Comparison of ENCODE assay signal across 9 mouse cellular contexts in the genomic region with DNA sequence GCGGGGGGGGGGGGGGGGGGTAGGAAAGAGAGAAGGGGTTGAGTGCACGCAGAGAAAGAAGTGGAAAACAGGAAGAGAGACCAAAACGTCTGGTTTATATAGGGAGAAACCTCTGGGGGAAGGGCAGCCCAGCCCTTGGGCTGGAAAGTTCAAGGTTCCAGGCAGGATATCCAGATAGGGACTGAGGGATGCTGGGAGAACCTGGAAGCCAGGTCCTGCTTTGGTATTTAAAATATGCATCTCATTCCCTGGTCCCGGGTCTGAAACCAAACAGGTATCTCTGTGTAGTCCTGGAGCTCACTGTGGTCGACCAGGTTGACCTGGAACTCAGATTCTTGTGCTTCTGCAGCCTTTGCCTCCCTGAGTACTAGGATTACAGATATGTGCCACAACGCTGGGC. TPM values are rescaled to one million over a fixed set of nuclear protein-coding genes. Genes with fewer than 3 reads are reported as not detected.
DNase-seq lines count a peak whose midpoint lies in the region; ATAC-seq and TF ChIP-seq lines count a peak whose summit lies in the region.
"Had no signal": no experiment of that assay in that cellular context is flagged by ENCODE, and none has a peak within 500 bp of the region (broad histone marks: within the 10 kb centered on the region; RNA-seq: fewer than 3 reads in every experiment).

No protein-coding gene starts in this region.

- no peaks in the 10 kb centered on the region for H3K9me3 ChIP-seq in heart, postnatal 0 days (replicated peaks; ENCODE audit: control insufficient read depth, low read length)
- H3K9me3 ChIP-seq in G1E (replicated peaks) = no peaks in the 10 kb centered on the region
- no peaks in the 10 kb centered on the region for H3K9me3 ChIP-seq in hindbrain, embryonic 12.5 days (replicated peaks)

- no peak overlapping the region for H3K27ac ChIP-seq in heart, postnatal 0 days (ENCODE audit: low read depth)
- no peak overlapping the region for H3K27ac ChIP-seq in hindbrain, embryonic 12.5 days
- no peak overlapping the region for H3K27ac ChIP-seq in macrophage
- H3K27ac ChIP-seq in gastrocnemius, adult 2 months = no peak overlapping the region

- no peak overlapping the region for H3K9ac ChIP-seq in heart, postnatal 0 days (replicated peaks; ENCODE audit: low read depth, low read length)
- H3K9ac ChIP-seq in hindbrain, embryonic 12.5 days = no peak overlapping the region

- no peak for DNase-seq in heart, postnatal 0 days (ENCODE audit: low spot score)
- no peak for DNase-seq in heart, adult 9 months (ENCODE audit: low spot score in 2 of 2)
- no peak for DNase-seq in G1E (ENCODE audit: low spot score)
- no peak for DNase-seq in ovary, postnatal 10 days (ENCODE audit: low spot score)
- no peak for DNase-seq in gastrocnemius, adult 2 months
- DNase-seq in left cerebral cortex, adult 11 months (ENCODE audit: low spot score) = no peak
- DNase-seq: kidney, adult 9 months had no signal

- no peaks in the 10 kb centered on the region for H3K27me3 ChIP-seq in heart, postnatal 0 days (ENCODE audit: control insufficient read depth, insufficient read depth, low read length)
- H3K27me3 ChIP-seq in G1E (ENCODE audit: insufficient read depth, low read length) = no peaks in the 10 kb centered on the region
- no peaks in the 10 kb centered on the region for H3K27me3 ChIP-seq in hindbrain, embryonic 12.5 days

- WGBS in heart, postnatal 0 days = 51% methylated on average over 6 of the region's 6 CpGs
- WGBS in hindbrain, embryonic 12.5 days = 46% methylated on average over 6 of the region's 6 CpGs
- 90% methylated on average over 3 of the region's 6 CpGs for WGBS in macrophage (ENCODE audit: missing documents)

- peaks cover 10% of the 10 kb centered on the region; the same call in 1 of the 2 replicates for H3K36me3 ChIP-seq in heart, postnatal 0 days (replicated peaks; ENCODE audit: control insufficient read depth, insufficient read depth, low read length)
- H3K36me3 ChIP-seq in G1E (replicated peaks) (peaks cover 37% of the 10 kb centered on the region), macrophage (ENCODE audit: inconsistent target) (peaks cover 16% of the 10 kb centered on the region; the same call in 1 of the 2 replicates)
- H3K36me3 ChIP-seq in hindbrain, embryonic 12.5 days = no peaks in the 10 kb centered on the region; the same call in 1 of the 2 replicates

- H3K79me2 ChIP-seq in macrophage (ENCODE audit: inconsistent target) = peaks cover 61% of the 10 kb centered on the region

- intact Hi-C loops in gastrocnemius, adult 2 months (cut with DNase I) = no loop called here

- peaks cover 6% of the 10 kb centered on the region; the same call in 1 of the 2 replicates for H3K4me1 ChIP-seq in heart, postnatal 0 days (ENCODE audit: control insufficient read depth, insufficient read depth)
- peaks cover 10% of the 10 kb centered on the region for H3K4me1 ChIP-seq in G1E (ENCODE audit: insufficient read depth, low read depth, low read length)
- H3K4me1 ChIP-seq in hindbrain, embryonic 12.5 days = peaks cover 11% of the 10 kb centered on the region

- H3K4me2 ChIP-seq in heart, postnatal 0 days (ENCODE audit: low read depth, low read length) = peak overlapping the region; percentile 84; the same call in 1 of the 2 replicates
- H3K4me2 ChIP-seq in hindbrain, embryonic 12.5 days (replicated peaks) = peak overlapping the region; percentile 78

- H3K4me3 ChIP-seq in heart, postnatal 0 days (ENCODE audit: low read depth, low read length) = no peak overlapping the region
- H3K4me3 ChIP-seq in G1E (ENCODE audit: low read depth, low read length) (peak overlapping the region; percentile 95; the same call in 1 of the 2 replicates), macrophage (ENCODE audit: inconsistent target) (peak overlapping the region; percentile 95; the same call in 1 of the 2 replicates)
- no peak overlapping the region for H3K4me3 ChIP-seq in hindbrain, embryonic 12.5 days
- H3K4me3 ChIP-seq in gastrocnemius, adult 2 months = no peak overlapping the region; the same call in 1 of the 2 replicates

- no peak for ATAC-seq in heart, postnatal 0 days (ENCODE audit: insufficient read depth, low read depth)
- no peak for ATAC-seq in G1E (ENCODE audit: extremely low read depth, insufficient number of reproducible peaks, low FRiP score, poor library complexity, severe bottlenecking)
- no peak for ATAC-seq in hindbrain, embryonic 12.5 days (ENCODE audit: low FRiP score)

- TF ChIP-seq EP300 in heart, postnatal 0 days (IDR thresholded peaks at IDR 0.05; ENCODE audit: low read depth) = no peak

- no peak for TF ChIP-seq CTCF in heart, postnatal 0 days (IDR thresholded peaks at IDR 0.05; ENCODE audit: low read depth)
- no peak for TF ChIP-seq CTCF in G1E (IDR thresholded peaks at IDR 0.05; ENCODE audit: low read depth, low read length)
- TF ChIP-seq CTCF in gastrocnemius, adult 2 months (IDR thresholded peaks at IDR 0.05) = no peak

RNA-seq across cellular contexts. Expression of gene Anapc10, which starts 1.1 kb away (rescaled TPM):
- total RNA-seq in heart, postnatal 0 days (2014; rRNA removed; ENCODE audit: low replicate concordance) = 1.9 and 2.5 TPM in 2 replicates
- 20.9 and 23.0 TPM in 2 replicates for polyA plus RNA-seq in heart, postnatal 0 days (2015; fragmentation: Nextera tagmentation; extraction: Ambion mirVana)
- total RNA-seq in G1E (2014; fragmentation: Nextera tagmentation) (15.3 and 16.3 TPM in 2 replicates), G1E (2017) (12.8 and 12.9 TPM in 2 replicates)
- polyA plus RNA-seq in G1E (2012) (0.13 and 0.65 TPM in 2 replicates), macrophage (2018) (9.1 to 21.2 TPM (median 11.6 TPM) in 3 replicates)
- 40.8 and 41.7 TPM in 2 replicates for polyA plus RNA-seq in hindbrain, embryonic 12.5 days (2016; fragmentation: Nextera tagmentation; extraction: Ambion mirVana)
- 10 to 100 TPM in 10 of 26 experiments, 1 to 10 TPM in 16; 2.8 to 15.0 (median 8.4) TPM for total RNA-seq in macrophage (2018; cell fraction: chromatin; rRNA removed)
- total RNA-seq in macrophage (2018; cell fraction: cytosol; rRNA removed) = 10 to 100 TPM in 17 of 26 experiments, 1 to 10 TPM in 9; 7.8 to 20.2 (median 10.8) TPM
- 10 to 100 TPM in 5 of 26 experiments, 1 to 10 TPM in 21; 3.4 to 16.2 (median 7.6) TPM for total RNA-seq in macrophage (2018; cell fraction: nucleus; rRNA removed)
- total RNA-seq in gastrocnemius, adult 2 months (2021) = 1 to 10 TPM; 3.6 to 6.2 TPM

RNA-seq across cellular contexts. Expression of gene Abce1, which starts 1.1 kb away (rescaled TPM):
- total RNA-seq in heart, postnatal 0 days (2014; rRNA removed; ENCODE audit: low replicate concordance) = 48.7 and 55.0 TPM in 2 replicates
- polyA plus RNA-seq in heart, postnatal 0 days (2015; fragmentation: Nextera tagmentation; extraction: Ambion mirVana) = 34.5 and 38.6 TPM in 2 replicates
- total RNA-seq in G1E (2014; fragmentation: Nextera tagmentation) = 354 and 437 TPM in 2 replicates
- 243 and 266 TPM in 2 replicates for total RNA-seq in G1E (2017)
- polyA plus RNA-seq in G1E (2012) = 8.7 and 17.3 TPM in 2 replicates
- 102 and 116 TPM in 2 replicates for polyA plus RNA-seq in hindbrain, embryonic 12.5 days (2016; fragmentation: Nextera tagmentation; extraction: Ambion mirVana)
- 100 to 1,000 TPM in 1 of 26 experiments, 10 to 100 TPM in 25; 23.0 to 104 (median 65.7) TPM for total RNA-seq in macrophage (2018; cell fraction: chromatin; rRNA removed)
- total RNA-seq in macrophage (2018; cell fraction: cytosol; rRNA removed) = 10 to 100 TPM; 34.1 to 52.9 (median 43.6) TPM
- 100 to 1,000 TPM in 1 of 26 experiments, 10 to 100 TPM in 25; 24.2 to 122 (median 46.3) TPM for total RNA-seq in macrophage (2018; cell fraction: nucleus; rRNA removed)
- polyA plus RNA-seq in macrophage (2018) = 32.5 to 89.6 TPM (median 63.2 TPM) in 3 replicates
- 10 to 100 TPM; 48.6 to 52.0 TPM for total RNA-seq in gastrocnemius, adult 2 months (2021)

Comparison
In these comparisons a context has a peak if more than half of its experiments do, and no peak if none do; other contexts are left out.
1. H3K4me3 ChIP-seq: peak in G1E (single experiment) and macrophage (single experiment); none in heart, postnatal 0 days (single experiment), hindbrain, embryonic 12.5 days (single experiment) and gastrocnemius, adult 2 months (single experiment).